Mouse (Mus musculus): ENCODE results near the gene Bicc1. TPM values are rescaled to one million over a fixed set of nuclear protein-coding genes. Genes with fewer than 3 reads are reported as not detected.

Gene Bicc1
- total RNA-seq, 2 experiments from 2014 or later: 3.7 to 4.7 TPM

DNA sequence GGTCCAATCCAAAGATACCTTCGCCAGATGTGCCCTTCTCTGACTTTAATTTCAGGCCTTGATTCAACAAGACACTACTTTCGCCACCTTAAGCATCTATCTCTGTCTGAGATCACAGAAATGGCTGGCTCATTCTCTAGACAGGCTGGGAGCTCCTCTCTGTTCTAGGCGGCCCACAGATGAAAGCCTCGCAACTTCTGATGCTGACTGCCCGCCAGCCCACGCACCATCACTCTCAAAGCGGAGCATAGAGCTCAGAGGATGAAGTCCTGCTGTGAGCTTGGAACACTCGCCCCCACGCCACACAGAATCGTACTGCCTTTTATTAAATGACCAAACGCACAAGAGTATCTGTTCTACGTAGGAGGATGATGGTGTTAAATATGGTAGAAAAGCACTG lies 949 bp upstream of the Bicc1 start:
- no peak for DNase-seq (ENCODE audit: extremely low spot score in 1 of 2, low spot score in 1 of 2)

DNA sequence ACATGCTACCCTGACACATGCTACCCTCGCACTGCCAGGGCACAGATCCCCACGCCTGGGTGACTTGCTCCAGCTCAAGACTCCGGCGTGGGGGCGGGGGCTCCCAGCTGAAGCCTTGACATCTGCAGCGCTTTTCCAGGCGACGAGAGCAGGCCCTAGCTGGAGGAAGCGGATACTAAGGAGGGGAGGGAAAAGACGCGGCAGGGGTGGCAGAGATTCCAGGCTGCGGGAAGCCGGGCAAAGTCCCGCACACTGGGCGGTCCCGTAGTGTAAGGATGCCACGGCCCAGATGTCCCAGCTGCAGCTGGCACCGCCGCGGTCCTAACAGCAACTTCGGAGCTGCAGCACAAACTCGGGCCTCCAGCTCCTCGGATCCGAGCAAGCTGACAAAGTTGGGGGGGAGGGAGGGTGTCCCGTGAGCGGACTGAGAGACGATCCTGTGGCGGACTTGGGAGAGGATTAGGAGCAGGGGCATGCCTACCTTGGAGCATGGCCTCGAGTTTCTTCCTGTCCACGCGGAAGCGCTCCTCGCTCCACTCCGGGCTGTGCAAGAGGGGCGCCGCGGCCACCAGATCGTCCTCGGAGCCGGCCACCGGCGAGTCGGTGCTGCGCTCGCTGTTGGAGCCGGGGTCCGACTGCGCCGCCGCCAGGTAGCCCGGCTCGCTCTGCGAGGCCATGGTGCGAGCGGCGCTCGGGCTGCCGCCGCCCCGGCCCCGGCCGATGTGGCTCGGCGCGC lies 392 bp downstream of the Bicc1 start:
- DNase-seq (ENCODE audit: extremely low spot score in 1 of 2, low spot score in 1 of 2): peak; percentile 14 to 18

DNA sequence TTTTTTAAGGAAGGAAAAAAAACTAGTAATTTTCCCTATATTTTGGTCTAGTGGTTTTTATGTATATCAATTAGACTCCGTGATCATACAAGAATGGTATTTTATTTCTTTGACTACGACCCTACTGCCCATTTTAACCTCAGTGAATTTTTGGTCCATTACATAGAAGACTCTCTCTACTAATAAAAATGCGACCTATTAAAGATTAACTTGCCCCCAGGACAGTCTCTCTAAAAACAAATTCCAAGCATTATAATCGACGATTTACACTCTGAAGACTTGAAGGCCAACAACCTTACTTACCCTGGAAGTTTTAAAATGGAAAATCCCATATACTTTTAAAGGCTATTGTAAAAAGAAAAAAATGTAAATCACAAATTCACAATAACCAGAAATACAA lies 2.9 kb downstream of the Bicc1 start:
- DNase-seq (ENCODE audit: extremely low spot score in 1 of 2, low spot score in 1 of 2): no peak

DNA sequence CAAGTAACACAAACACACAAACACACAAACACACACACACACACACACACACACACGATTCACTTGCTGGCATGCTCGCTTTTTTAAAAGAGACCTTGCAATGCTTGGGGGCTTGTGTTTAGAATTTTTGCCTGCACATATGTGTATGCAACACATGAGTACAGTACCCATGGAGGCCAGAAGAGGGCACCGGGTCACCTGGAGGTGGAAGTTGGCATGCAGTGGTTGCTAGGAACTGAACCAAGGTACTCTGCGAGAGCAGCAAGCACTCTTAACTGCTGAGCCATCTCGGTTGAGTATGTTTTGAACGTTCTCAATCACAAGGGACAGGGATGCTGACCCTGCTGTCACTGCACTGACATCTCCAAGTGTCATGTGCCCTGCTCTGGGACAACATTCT lies 5.9 kb downstream of the Bicc1 start:
- DNase-seq (ENCODE audit: extremely low spot score in 1 of 2, low spot score in 1 of 2): no peak

DNA sequence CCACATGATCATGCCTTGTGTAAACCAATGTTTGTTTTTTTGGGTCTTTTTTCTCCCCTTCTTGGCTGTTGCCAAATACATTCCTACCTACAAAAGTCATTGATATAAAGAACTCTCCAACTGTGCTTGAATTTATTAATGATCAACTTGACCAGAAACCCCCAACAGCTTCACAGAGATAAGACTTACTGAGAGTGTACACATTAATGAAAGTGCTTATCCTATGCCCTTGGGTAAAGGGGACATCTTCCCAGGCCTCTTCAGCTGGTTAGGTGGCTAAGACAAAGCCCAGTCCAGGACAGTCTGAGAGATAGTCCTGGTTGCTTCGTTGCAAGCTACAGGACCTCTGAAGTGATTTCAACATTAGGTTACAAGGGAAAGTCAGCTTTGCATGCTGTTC lies 6.4 kb downstream of the Bicc1 start:
- no peak for DNase-seq (ENCODE audit: extremely low spot score in 1 of 2, low spot score in 1 of 2)

DNA sequence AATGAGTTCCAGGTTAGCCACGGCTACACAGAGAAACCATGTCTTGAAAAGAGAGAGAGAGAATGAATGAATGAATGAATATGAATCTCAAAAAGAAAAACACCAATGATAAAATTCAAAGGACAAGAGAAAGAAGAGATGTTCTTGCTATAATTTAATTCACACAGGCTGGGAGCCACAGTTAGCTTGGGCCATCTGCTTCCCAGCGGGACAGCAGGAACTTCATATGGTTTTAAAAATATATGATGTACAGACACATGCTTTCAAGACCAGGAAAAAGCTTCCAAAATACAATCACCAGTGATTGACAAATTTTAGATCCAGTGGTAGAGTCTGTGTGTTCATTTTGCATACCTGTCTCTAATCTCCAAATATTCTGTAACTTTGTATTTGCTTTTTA lies 9.0 kb downstream of the Bicc1 start:
- DNase-seq (ENCODE audit: extremely low spot score in 1 of 2, low spot score in 1 of 2): no peak

DNA sequence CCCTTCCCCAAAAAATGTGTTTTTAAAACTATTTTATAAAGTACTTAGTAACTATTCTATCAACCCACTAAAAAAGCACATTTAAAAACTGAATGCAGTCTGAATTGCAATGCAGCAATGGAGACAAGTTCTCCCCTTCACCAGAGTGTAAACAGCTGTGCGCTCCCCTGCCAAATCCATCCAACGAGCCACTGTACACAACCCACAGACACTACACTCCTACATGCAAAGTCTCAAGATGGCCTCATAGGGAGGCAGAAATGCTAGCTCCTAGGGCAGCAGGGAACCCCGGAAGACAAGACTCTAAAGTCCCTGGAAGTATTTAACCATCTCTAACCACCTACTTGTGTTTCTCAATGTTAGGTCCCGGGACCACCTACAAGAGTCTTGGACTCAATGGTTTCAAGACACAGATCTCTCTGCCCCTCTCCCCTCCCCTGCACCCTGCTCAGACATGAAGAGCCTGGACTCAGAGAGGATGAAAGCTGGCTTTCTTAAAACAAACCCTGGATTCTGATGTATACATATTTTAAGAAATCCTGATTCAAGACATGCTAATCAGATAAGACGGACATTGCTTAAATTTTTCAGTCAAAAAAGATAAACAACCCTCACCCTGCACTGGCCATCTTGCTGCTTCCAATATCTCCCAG lies 10.4 kb downstream of the Bicc1 start:
- DNase-seq (ENCODE audit: extremely low spot score in 1 of 2, low spot score in 1 of 2): no peak

DNA sequence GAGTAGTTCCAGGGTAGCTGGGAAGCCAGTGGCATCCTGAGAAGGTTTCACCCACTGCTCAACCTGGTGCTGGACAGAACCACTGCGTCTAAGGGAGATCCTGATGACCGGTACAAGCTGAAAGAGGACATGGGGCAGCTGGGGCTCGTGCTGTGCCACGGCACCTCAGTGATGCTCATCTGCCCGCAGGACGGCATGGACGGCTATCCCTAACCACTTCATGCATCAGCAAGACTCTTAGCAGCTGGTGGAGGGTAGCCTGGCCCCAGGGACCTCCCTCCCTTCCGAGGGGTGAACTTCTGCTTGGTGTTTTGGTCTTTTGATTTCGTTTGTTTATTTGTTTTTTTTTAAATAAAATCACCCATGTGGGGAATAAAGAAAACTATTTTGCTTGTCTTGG lies 11.3 kb downstream of the Bicc1 start:
- no peak for DNase-seq (ENCODE audit: extremely low spot score in 1 of 2, low spot score in 1 of 2)

DNA sequence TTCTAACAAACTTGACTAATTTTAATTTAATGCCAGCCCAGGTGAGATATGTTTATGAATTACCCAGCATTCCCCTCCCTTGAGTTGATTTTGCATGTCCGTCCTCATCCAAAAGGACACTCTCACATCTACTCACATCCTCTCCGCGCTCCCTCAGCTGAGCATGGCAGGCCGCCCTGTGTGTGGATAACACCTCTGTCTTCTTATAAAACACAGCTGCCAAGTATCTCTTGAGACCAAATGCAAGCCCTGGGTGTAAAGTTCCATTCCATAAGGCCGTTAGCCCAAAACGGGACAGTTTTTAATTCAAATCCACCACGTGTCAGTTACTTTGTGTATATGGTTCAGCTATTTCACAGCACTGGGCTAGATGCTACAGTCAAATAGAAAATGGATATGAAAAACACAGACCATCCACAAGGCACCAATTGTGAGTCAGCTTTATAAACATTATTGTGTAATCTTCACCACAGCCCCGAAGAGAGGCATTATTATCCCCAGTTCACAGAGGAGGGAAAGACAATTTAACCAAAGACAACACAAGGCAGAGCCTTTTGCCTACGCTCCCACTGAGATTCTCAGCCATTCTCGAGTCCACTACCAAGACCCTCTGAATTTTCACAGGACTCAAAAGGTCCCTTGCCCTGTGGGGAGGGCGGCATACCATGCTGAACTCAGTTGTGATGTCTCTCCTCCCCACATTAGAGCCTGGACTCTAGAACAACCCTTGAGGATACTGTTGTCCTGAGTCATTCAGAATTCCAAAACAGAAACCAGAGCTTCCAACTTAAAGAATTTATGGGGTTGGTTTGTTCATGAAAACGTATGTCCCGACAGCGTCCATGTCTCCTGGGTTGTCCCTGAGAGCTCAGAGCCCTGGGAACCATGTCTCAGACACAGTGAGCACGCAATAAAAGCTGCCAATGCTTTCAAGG lies 12.6 kb downstream of the Bicc1 start:
- no peak for DNase-seq (ENCODE audit: extremely low spot score in 1 of 2, low spot score in 1 of 2)

DNA sequence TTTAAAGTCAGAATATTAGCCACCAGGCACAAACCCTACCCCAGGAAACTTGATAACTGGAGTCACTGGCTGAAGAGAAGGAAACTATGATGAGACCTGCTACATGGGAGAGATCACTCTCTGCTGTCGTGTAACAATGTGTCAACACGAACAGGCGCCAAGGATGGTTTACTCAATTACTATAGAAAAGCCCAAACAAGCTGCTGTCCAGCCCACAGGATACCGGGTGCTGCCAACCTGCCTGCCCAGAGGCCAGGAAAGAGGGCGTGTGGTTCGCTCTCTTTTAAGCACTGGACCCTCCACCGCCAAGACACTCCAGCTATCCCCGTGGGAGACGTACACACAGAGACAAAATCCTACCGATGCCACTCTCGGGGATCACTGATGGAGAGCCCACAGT lies 13.7 kb downstream of the Bicc1 start:
- no peak for DNase-seq (ENCODE audit: extremely low spot score in 1 of 2, low spot score in 1 of 2)

DNA sequence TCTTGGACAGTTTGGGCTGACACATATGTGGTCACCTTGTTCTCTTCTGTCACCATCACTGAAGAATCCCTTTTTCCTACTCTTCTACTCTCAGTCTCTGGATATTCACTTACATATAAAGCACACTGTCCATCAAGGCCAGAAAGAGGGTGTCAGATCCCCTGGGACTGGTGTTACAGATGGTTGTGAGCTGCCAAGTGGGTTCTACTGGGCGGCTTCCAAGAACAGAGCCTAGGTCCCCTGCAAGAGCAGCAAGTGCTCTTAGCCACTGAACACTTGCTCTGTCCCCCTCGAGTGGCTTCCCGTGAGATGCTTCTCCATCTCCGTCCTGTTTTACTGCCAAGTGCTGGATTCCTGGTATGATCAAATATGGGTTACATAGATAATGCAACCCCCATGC lies 15.3 kb downstream of the Bicc1 start:
- no peak for DNase-seq (ENCODE audit: extremely low spot score in 1 of 2, low spot score in 1 of 2)

DNA sequence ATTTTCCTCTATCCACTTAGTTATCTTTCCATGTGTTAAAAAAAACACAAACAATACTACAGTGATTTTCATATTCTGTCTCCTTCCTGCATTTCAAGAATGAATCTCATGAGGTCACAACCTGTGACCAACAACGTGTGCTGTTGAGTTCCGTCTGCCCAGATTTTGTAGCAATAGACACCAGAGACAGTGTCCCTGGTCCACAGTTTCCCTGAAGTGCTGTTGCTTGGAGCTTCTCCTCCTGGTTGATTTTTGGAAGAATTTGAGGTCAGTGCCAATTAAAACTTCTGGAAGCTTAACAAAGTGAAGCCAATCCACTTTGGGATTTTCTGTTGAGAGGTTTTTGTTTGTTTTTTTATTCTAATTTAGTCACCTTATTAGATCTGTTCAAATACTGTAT lies 16.9 kb downstream of the Bicc1 start:
- DNase-seq (ENCODE audit: extremely low spot score in 1 of 2, low spot score in 1 of 2): no peak

DNA sequence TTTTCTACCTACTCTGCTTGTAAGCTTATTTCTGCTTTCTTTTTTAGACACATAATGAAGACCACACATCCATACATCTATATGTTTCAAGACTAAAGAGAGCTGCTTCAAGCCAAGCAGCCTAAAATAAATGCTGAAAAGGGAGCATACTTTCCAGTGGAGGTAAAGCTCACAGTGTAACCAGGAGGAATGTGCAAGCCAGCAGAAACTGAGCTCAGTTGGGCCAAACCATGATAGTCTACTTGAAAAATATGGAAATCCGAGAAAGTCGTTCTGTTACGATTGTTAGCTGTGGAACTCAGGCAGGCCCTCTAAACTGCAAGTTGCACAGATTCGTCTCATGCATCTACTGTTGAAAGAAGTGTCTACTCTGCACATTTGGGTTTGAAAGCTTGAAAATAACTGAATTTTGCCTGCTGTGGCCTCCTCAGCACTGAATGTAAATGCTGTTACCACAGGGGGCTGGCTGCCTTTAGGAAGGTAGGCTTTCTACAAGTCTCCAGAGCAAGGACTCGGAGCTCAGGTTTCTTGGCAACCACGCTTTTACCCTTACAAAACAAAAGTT lies 19.1 kb downstream of the Bicc1 start:
- no peak for DNase-seq (ENCODE audit: extremely low spot score in 1 of 2, low spot score in 1 of 2)

DNA sequence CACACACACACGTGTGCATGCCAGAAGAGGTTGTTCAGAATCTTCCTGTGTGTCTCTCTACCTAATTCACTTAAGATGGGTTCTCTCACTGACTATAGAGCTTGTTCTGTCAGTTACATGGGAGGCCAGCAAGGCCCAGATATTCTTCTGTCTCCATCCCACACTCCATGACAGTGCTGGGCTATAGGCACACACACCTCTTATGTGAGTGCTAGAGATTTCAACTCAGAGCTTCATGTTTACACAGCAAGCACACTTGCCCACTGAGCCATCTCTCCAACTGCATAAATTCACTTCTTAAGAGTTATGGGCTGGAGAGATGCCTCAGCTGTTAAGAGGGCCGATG lies 20.7 kb downstream of the Bicc1 start:
- DNase-seq (ENCODE audit: extremely low spot score in 1 of 2, low spot score in 1 of 2): no peak

DNA sequence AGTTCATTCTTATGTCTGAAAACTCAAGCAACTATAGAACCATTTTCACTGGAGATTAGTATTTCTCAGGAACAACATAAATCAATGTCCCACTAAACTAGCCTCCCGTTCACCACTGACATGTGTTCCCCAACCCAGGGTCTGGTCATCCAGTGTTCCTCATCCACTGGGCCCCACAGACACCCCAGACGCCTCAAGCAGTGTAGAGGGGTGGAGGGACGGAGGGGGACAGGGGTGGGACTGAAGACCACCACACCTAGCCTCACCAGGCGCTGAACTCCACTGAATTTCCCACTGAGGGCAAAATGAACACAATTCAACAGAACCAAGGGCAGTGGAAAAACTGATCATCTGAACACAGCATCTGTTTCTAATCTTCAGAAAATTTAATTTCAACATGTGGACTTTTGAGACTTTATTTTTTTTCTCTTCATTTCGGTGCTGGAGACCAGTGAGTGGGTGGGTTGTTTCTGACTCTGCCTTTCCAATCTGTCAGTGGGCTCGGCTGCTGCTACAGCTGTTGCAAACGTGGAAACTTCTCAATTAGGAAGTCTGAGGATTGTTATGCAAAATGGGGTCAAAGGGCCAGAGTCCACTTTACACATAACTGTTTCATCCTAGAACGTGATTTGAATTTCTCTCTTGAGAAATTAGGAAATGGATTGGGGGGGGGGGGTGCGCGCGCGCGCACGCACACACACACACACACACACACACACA lies 21.2 kb downstream of the Bicc1 start:
- no peak for DNase-seq (ENCODE audit: extremely low spot score in 1 of 2, low spot score in 1 of 2)

DNA sequence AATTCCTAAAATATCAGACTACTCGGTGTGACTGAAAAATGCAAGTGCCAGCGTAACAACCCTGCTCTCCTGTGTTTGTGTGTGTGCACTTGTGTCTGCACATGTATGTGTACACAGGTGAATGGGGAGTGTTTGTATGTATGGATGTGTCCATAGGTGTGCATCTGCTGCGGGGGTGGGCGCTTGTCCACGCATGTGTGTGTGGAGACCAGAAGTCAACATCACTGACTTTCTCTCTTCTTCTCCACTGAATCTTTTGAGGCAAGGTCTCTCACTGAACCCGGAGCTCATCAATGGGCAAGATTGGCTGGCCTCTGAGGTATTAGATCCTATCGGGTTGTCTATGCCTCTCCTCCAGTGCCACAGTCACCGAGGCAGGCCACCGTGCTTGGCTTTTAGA lies 21.9 kb downstream of the Bicc1 start:
- DNase-seq (ENCODE audit: extremely low spot score in 1 of 2, low spot score in 1 of 2): no peak

DNA sequence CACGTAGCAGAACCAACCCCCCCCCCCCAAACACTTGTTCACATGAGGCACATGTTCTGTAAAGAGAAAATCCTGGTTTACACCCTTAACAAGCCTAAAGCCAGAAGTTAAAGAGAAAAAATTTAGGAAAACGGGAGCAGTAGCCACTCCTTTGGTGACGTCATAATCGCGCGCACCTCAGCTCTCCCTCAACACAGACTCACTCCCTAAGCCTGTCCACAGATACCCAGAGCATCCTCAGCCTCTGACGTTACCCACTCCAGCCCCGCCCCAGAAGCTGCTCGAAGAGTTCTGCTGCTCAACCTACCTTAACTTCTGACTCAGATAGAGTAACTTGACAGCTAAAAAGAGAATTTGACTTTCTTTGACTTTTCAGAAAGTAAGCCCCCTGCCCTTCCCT lies 28.2 kb downstream of the Bicc1 start:
- DNase-seq (ENCODE audit: extremely low spot score in 1 of 2, low spot score in 1 of 2): no peak

DNA sequence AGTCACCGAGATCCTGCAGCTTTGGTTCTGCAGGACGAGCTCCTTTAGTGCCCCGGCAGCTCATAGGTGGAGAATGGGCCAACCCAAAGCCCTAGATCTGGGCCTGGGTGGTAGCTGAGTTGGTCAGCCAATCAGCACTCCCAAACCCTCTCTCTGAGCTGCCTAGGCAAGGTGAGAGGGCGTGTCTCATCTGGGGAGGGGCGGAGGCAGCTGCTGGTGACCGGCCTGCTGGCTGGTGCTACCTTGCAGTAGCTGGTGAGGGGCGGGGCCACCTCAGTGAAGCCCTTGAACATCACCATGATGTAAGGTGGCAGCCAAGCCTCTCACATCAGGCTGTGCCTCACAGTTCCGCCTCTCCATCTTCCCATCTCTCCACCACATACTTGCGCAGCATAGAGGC lies 29.2 kb downstream of the Bicc1 start:
- DNase-seq (ENCODE audit: extremely low spot score in 1 of 2, low spot score in 1 of 2): no peak

DNA sequence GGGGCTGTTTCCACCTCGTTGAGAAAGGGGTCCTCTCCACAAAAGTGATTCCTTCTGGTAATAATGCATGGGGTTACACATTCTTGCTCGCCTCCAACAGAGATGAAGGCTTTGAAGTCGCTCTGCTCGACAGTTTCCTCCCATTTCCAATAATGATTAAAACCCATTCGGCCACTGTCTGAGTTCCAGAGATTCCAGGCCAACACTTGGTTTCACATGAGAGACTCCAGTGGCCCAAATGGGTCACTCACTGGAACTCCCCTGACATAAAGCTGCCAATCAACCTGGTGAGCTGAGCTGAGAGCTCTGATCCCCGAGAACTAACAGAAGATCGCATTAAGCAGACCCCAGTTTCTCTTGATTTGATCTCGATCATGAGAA lies 31.6 kb downstream of the Bicc1 start:
- DNase-seq (ENCODE audit: extremely low spot score in 1 of 2, low spot score in 1 of 2): no peak

DNA sequence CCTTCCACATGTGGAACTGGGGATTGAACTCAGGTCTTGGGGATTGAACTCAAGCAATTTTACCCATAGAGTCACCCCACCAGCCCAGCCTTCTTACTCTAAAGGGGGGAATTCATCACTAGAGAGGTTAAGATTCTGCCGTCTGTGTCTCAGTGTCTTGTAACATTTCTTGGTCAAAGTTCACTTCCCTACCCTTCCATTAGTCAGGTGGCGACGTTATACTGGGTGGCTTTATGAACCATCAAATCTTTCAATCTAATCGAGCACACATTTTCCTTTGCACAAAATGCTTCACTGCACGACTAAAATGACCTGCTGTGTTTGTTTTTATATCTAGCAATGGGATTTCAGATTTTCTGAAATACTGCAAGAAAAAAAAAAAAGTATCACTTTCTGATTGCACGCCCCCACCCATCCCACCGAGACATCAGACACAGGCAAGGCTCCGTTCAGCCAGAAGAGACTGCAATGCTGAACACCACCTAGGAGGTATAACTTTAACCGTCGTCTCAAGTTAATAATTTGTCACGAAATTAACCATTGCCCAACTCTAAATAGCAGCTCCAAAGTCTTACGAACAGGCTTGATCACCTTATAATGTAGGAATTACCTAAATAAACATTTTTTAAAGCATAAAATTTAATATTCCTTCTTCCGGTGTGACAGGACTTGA lies 32.1 kb downstream of the Bicc1 start:
- no peak for DNase-seq (ENCODE audit: extremely low spot score in 1 of 2, low spot score in 1 of 2)

Measured in layer of hippocampus, postnatal 25 days (tissue).